Mouse (Mus musculus) neural tube, embryonic 14.5 days (tissue): ENCODE measurements around the gene Ccdc88c. TPM values are rescaled to one million over a fixed set of nuclear protein-coding genes. Genes with fewer than 3 reads are reported as not detected.

Experiments used
- ATAC-seq: fragments of 200-750 bp; cut with Nextera tagmentation; 2 replicates; pipeline ENCODE4 v1.8.0; 2017; ENCODE audit warnings: low read depth, mild to moderate bottlenecking, moderate TSS enrichment, moderate library complexity
- H3K27ac ChIP-seq: fragments of 300-500 bp; sonication (generic); 2 replicates; pipeline ENCODE4 v1.5.1; 2014; ENCODE audit warnings: low read depth, mild to moderate bottlenecking, control low read depth, low read length, moderate library complexity, mixed read lengths
- H3K27me3 ChIP-seq: fragments of 300-500 bp; sonication (generic); 2 replicates; pipeline ENCODE4 v1.6.1; 2014; ENCODE audit warnings: low read length; ENCODE audit not compliant: control insufficient read depth, insufficient read depth
- H3K36me3 ChIP-seq: fragments of 300-500 bp; sonication (generic); 2 replicates; pipeline ENCODE4 v1.6.1; 2014; ENCODE audit warnings: low read length, mixed read lengths; ENCODE audit not compliant: control insufficient read depth, insufficient read depth
- H3K4me1 ChIP-seq: fragments of 300-500 bp; sonication (generic); 2 replicates; pipeline ENCODE4 v1.6.1; 2014; ENCODE audit warnings: low read length; ENCODE audit not compliant: control insufficient read depth, insufficient read depth
- H3K4me2 ChIP-seq: fragments of 300-500 bp; sonication (generic); 2 replicates; pipeline ENCODE4 v1.6.1; 2014; ENCODE audit warnings: mild to moderate bottlenecking, low read depth, low read length, control low read depth
- H3K4me3 ChIP-seq: fragments of 300-500 bp; sonication (generic); 2 replicates; pipeline ENCODE4 v1.5.1; 2014; ENCODE audit warnings: low read depth, low read length, control low read depth, mixed read lengths
- H3K9ac ChIP-seq: fragments of 300-500 bp; sonication (generic); replicated peaks from 2 replicates; pipeline ENCODE4 v1.6.1; 2014; ENCODE audit warnings: low read depth, mild to moderate bottlenecking, control low read depth, low read length, mixed read lengths
- H3K9me3 ChIP-seq: fragments of 300-500 bp; sonication (generic); 2 replicates; pipeline ENCODE4 v1.6.1; 2016; ENCODE audit warnings: low read length; ENCODE audit not compliant: control insufficient read depth
- WGBS: fragments of 180-500 bp; shearing (Covaris S2); extraction: QIAGEN DNeasy Blood & Tissue Kit; methylation state at CpG from one replicate; pipeline ENCODE4 v1.1.7; 2014; 5-methylcytosine and 5-hydroxymethylcytosine counted together
- polyA plus RNA-seq: library from polyadenylated mRNA; unstranded; fragments of >200 nt; fragmentation: Nextera tagmentation; extraction: Ambion mirVana; gene quantifications from 2 replicates; pipeline ENCODE4 v1.2.1, GENCODE M21; 2014

Gene Ccdc88c
- polyA plus RNA-seq, 1 experiment from 2014 or later, result 13.6 TPM

DNA sequence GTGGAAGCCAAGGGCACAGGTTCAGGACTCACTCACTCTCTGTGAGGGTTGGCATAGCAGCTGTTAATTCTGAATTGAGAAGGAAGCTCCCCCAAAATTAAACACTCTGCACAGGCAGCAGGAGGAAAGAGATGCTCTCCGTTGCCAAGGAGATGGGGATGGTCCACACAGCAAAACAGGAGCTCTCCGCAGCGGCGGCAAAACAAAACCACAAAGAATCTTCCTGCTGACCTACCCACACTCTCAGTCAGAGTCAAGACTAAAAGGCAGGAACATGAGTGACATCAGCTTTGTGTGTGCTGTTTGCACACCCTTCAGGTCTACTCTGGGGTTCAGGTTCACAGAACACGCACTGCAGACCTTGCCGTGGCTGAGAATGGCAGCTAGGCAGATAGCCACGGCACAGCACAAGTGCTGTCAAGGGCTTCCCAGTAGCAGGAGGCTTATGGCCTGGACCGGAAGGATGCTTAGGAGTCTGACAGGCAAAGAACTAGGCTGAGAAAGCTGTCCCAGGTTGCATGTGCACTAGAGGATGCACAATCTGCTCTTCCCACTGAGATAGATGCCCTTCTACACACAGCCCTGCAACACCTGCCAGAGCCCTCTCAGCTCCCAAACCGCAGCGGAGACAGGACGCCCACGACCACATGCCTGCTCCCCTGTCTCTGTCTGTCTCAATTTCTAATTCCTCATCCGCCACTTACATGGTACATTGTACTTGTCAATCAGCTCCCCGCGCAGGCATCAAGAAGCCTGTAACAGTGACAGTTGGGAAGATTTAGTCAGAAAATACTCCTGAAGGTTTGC lies 40.3 kb downstream of the Ccdc88c start:
- Histone ChIP-seq H3K9ac (no peak overlapping the region), H3K36me3 (no peaks in the 10 kb centered on the region), H3K4me1 (peaks cover 38% of the 10 kb centered on the region), H3K27ac (no peak overlapping the region), H3K9me3 (no peaks in the 10 kb centered on the region), H3K4me3 (no peak overlapping the region), H3K27me3 (no peaks in the 10 kb centered on the region), H3K4me2 (no peak overlapping the region)
- ATAC-seq, result no peak
- WGBS, result 57% methylated on average over 15 of the region's 15 CpGs

DNA sequence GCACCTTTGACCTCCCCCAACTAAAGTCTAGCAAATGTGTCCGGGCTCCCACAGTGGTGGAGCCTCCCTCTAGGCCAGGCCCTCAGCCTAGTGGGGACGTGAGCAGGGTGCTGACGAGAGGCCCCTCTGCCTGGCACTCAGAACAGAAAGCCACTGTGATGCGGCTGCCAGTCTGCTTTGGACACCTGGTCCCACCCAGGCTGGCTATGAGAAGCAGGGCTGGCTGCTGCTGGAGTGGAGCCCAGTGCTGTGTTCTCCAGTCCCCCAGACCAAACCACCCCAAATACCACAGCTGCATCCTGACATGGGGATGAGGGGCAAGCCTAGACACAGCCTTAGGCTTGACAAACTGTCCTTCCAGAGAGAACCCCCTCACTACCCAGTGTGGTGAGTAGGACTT lies 42.4 kb downstream of the Ccdc88c start:
- no peaks in the 10 kb centered on the region for H3K27me3 ChIP-seq
- H3K4me2 ChIP-seq, result no peak overlapping the region
- WGBS, result 68% methylated on average over 4 of the region's 4 CpGs
- H3K27ac ChIP-seq, result peak overlapping the region; percentile 10; the same call in 1 of the 2 replicates
- no peak for ATAC-seq
- no peaks in the 10 kb centered on the region for H3K9me3 ChIP-seq
- no peaks in the 10 kb centered on the region for H3K36me3 ChIP-seq
- H3K9ac ChIP-seq, result no peak overlapping the region
- H3K4me1 ChIP-seq, result peaks cover 39% of the 10 kb centered on the region
- H3K4me3 ChIP-seq, result no peak overlapping the region

- Histone ChIP-seq H3K4me3 (no peak overlapping the region), H3K4me1 (peaks cover 36% of the 10 kb centered on the region), H3K9me3 (no peaks in the 10 kb centered on the region), H3K27ac (no peak overlapping the region), H3K9ac (no peak overlapping the region), H3K27me3 (no peaks in the 10 kb centered on the region), H3K36me3 (no peaks in the 10 kb centered on the region), H3K4me2 (no peak overlapping the region)
- 91% methylated on average over 2 of the region's 2 CpGs for WGBS
- no peak for ATAC-seq
These were observed 43.1 kb downstream of the Ccdc88c start for GRCm38 (mm10) chr12:100985793-100986157.

GRCm38 (mm10) chr12:100985050-100985792 lies 43.6 kb downstream of the Ccdc88c start:
- Histone ChIP-seq H3K27ac (no peak overlapping the region), H3K9ac (no peak overlapping the region), H3K9me3 (no peaks in the 10 kb centered on the region), H3K4me1 (peaks cover 30% of the 10 kb centered on the region), H3K4me2 (no peak overlapping the region), H3K36me3 (no peaks in the 10 kb centered on the region), H3K4me3 (no peak overlapping the region), H3K27me3 (no peaks in the 10 kb centered on the region)
- 83% methylated on average over 10 of the region's 10 CpGs for WGBS
- ATAC-seq, result no peak

DNA sequence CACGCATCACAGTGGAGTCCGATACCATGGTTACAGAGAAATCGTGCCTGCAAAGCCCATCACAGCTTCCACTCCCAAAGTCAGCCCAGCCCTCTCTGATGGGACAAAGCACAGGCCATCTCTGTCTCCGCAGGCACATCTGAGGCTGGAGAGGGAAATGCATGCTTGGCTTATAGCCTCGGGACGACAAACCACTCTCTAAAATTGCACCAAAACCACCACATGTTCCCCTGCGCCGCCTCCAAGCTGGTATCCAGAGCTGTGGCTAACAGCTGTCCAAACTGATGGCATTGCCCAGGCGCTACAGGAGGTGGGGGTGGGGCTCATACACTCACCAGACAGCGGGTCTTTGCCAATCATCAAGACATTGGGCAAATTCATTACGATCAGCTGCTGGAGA lies 45.3 kb downstream of the Ccdc88c start:
- Histone ChIP-seq H3K9ac (no peak overlapping the region), H3K4me1 (peaks cover 15% of the 10 kb centered on the region; the same call in 1 of the 2 replicates), H3K36me3 (no peaks in the 10 kb centered on the region), H3K27me3 (no peaks in the 10 kb centered on the region), H3K9me3 (no peaks in the 10 kb centered on the region), H3K27ac (peak overlapping the region; percentile 2; the same call in 1 of the 2 replicates), H3K4me3 (no peak overlapping the region), H3K4me2 (no peak overlapping the region)
- WGBS, result 46% methylated on average over 11 of the region's 11 CpGs
- peak; percentile 35 for ATAC-seq

DNA sequence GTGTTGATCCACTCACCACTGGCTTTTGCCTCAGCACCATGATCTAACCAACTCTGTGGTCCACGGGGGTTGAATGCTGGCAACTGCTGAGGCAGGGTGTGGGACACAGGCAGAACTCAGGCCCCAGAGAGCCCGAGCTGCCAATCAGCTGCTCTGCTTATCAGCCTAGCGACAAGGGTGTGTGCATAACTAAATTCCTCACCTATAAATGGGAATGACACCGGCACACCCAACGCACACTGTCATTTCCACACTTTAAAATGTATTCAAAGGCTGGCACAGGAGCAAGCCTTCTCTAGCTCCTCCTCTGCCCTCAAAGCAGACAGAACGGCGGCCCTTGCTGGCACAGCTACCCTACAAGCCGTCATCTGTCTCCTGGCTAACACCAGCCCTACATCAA lies 46.6 kb downstream of the Ccdc88c start:
- Histone ChIP-seq H3K27me3 (no peaks in the 10 kb centered on the region), H3K9ac (no peak overlapping the region), H3K4me2 (no peak overlapping the region), H3K9me3 (no peaks in the 10 kb centered on the region), H3K27ac (no peak overlapping the region), H3K4me3 (no peak overlapping the region), H3K4me1 (peaks cover 11% of the 10 kb centered on the region; the same call in 1 of the 2 replicates), H3K36me3 (no peaks in the 10 kb centered on the region)
- 87% methylated on average over 8 of the region's 8 CpGs for WGBS
- no peak for ATAC-seq

GRCm38 (mm10) chr12:100980551-100981008 lies 48.3 kb downstream of the Ccdc88c start:
- no peaks in the 10 kb centered on the region for H3K27me3 ChIP-seq
- WGBS, result 55% methylated on average over 9 of the region's 9 CpGs
- peaks cover 11% of the 10 kb centered on the region; the same call in 1 of the 2 replicates for H3K4me1 ChIP-seq
- H3K4me2 ChIP-seq, result no peak overlapping the region
- no peak overlapping the region for H3K9ac ChIP-seq
- no peak for ATAC-seq
- no peaks in the 10 kb centered on the region for H3K9me3 ChIP-seq
- H3K27ac ChIP-seq, result peak overlapping the region; percentile 44; the same call in 1 of the 2 replicates
- no peak overlapping the region for H3K4me3 ChIP-seq
- no peaks in the 10 kb centered on the region for H3K36me3 ChIP-seq

GRCm38 (mm10) chr12:100979616-100980015 lies 49.2 kb downstream of the Ccdc88c start:
- H3K4me2 ChIP-seq, result no peak overlapping the region
- H3K9ac ChIP-seq, result no peak overlapping the region
- peaks cover 10% of the 10 kb centered on the region; the same call in 1 of the 2 replicates for H3K4me1 ChIP-seq
- no peaks in the 10 kb centered on the region for H3K36me3 ChIP-seq
- ATAC-seq, result no peak
- 81% methylated on average over 5 of the region's 5 CpGs for WGBS
- no peaks in the 10 kb centered on the region for H3K9me3 ChIP-seq
- no peak overlapping the region for H3K4me3 ChIP-seq
- no peak overlapping the region for H3K27ac ChIP-seq
- no peaks in the 10 kb centered on the region for H3K27me3 ChIP-seq
